Mouse (Mus musculus): ENCODE data around the gene Stra6. TPM values are rescaled to one million over a fixed set of nuclear protein-coding genes. Genes with fewer than 3 reads are reported as not detected.

Gene Stra6
- polyA plus RNA-seq, 1 experiment from 2014 or later: 46.6 TPM

DNA sequence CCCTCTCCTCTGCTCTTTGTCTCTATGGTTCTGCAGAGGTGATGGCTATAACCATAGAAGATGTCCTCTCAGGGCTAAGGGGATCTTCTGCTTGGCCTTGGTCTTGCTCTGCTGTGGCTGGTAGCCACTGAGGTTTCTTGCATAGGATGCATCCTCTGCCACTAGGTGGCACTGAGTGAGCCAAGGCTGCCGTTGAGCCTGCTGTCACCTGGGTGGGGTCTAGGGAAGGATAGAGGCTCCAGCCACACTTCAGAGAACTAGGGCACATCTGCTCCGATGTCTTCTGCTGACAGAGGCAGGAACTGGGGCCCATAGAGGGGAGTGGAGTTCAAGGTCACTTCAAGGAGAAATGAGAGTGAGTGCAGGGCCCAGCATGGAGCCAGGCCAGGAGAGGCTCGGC lies 10.5 kb upstream of the Stra6 start:
- H3K27ac ChIP-seq: no peak overlapping the region

DNA sequence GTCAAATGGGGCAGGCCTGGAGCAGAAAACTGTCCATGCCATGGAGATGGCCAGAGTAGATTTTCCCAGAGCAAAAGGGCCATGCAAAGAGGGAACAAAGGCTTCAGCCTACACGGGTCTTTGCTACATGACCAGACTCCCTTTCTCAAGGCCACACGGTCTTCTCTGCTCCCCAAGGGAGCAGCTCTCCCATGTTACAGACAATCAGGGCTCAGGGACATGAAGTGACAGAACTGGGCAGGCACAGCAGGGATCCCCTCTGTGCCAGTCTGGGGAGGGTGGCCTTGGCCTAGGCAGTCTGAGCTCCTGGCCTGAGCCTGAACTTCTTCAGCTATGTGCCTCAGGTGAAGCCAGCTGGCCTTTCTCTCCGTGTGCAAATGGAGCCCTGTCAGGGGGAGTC lies 10.0 kb upstream of the Stra6 start:
- ATAC-seq (ENCODE audit: low FRiP score, low read depth): no peak
- H3K9me3 ChIP-seq: no peaks in the 10 kb centered on the region
- H3K9ac ChIP-seq: no peak overlapping the region
- no peaks in the 10 kb centered on the region for H3K36me3 ChIP-seq
- no peak overlapping the region for H3K4me2 ChIP-seq (replicated peaks)
- 51% methylated on average over 3 of the region's 3 CpGs for WGBS
- no peak overlapping the region for H3K27ac ChIP-seq
- H3K4me1 ChIP-seq: peaks cover 39% of the 10 kb centered on the region
- peaks cover 18% of the 10 kb centered on the region; the same call in 1 of the 2 replicates for H3K27me3 ChIP-seq (replicated peaks)
- H3K4me3 ChIP-seq: no peak overlapping the region

More for the DNA sequence above, 10.5 kb upstream of the Stra6 start:
- Histone ChIP-seq H3K27me3 (replicated peaks) (peaks cover 18% of the 10 kb centered on the region; the same call in 1 of the 2 replicates), H3K9ac (no peak overlapping the region), H3K4me1 (peaks cover 43% of the 10 kb centered on the region), H3K4me3 (no peak overlapping the region), H3K36me3 (no peaks in the 10 kb centered on the region), H3K4me2 (replicated peaks) (no peak overlapping the region), H3K9me3 (no peaks in the 10 kb centered on the region)
- ATAC-seq (ENCODE audit: low FRiP score, low read depth): no peak
- WGBS: 18% methylated on average over 3 of the region's 3 CpGs

DNA sequence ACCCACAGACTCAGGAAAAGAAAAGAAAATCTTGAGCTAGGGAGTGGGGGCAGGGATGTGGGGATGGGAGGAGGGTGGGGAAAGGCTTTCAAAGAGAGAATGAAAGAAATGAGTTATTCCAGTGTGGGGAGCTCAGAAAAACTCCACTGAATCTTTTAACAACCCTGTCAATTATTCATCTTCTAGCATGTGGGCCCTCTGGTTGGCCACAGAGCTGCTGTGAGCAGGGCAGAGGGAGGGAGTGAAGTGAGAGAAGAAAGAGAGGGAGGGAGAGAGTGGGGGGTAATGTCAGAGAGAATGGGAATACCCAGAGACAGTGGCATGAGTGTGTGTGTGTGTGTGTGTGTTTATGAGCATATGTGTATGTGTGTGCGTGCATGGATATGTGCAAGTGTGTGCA lies 9.6 kb upstream of the Stra6 start:
- no peak overlapping the region for H3K9ac ChIP-seq
- H3K4me1 ChIP-seq: peaks cover 34% of the 10 kb centered on the region
- H3K4me3 ChIP-seq: no peak overlapping the region
- H3K36me3 ChIP-seq: no peaks in the 10 kb centered on the region
- no peak for ATAC-seq (ENCODE audit: low FRiP score, low read depth)
- H3K27me3 ChIP-seq (replicated peaks): peaks cover 18% of the 10 kb centered on the region; the same call in 1 of the 2 replicates
- H3K9me3 ChIP-seq: no peaks in the 10 kb centered on the region
- H3K4me2 ChIP-seq (replicated peaks): no peak overlapping the region
- 97% methylated on average over 1 of the region's 1 CpGs for WGBS
- H3K27ac ChIP-seq: no peak overlapping the region

DNA sequence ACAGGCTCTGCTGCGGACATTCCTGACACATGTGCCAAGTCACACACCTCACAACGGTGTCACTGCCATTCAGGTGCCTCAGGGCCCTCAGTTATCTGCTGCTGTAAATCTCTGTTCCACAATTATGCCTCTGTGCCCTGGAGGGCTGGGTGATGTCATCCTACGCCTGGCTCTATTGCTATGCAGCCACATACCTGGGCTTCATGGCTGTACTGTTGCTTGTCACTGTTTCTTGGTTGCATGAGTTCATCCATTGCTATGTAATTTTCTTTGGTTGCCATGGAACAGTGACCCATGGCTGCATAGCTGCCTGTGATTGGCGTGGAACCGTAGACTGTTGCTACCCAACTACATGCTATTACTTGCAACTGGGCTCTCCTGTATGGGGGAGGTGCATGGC lies 7.9 kb upstream of the Stra6 start:
- H3K9me3 ChIP-seq: no peaks in the 10 kb centered on the region
- no peak overlapping the region for H3K4me3 ChIP-seq
- H3K4me2 ChIP-seq (replicated peaks): no peak overlapping the region
- peaks cover 10% of the 10 kb centered on the region; the same call in 1 of the 2 replicates for H3K27me3 ChIP-seq (replicated peaks)
- H3K4me1 ChIP-seq: peaks cover 30% of the 10 kb centered on the region
- ATAC-seq (ENCODE audit: low FRiP score, low read depth): no peak
- no peaks in the 10 kb centered on the region for H3K36me3 ChIP-seq
- H3K27ac ChIP-seq: no peak overlapping the region
- WGBS: 73% methylated on average over 5 of the region's 5 CpGs
- H3K9ac ChIP-seq: no peak overlapping the region

DNA sequence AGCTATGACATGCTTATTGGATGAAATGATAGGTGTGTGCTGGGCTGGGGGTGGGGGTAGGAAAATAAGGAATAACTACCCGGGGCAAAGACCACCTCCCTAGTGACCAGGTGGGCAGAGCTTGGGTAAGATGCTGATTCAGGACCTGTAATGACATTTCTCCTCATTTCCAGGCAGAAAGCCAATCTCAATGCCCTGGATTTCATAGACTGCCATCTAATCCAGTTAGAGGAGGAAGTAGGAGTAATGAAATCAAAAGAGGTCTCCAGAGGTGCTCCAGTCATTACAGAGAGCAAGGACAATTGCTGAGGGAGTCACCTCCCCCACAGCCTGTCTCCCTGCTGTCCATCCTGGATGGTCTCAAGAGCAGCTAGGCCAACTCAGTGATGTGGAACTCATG lies 3.7 kb upstream of the Stra6 start:
- H3K36me3 ChIP-seq: no peaks in the 10 kb centered on the region
- no peak overlapping the region for H3K4me2 ChIP-seq (replicated peaks)
- no peaks in the 10 kb centered on the region for H3K9me3 ChIP-seq
- H3K27ac ChIP-seq: no peak overlapping the region
- 67% methylated on average over 1 of the region's 1 CpGs for WGBS
- no peak overlapping the region for H3K9ac ChIP-seq
- no peak for ATAC-seq (ENCODE audit: low FRiP score, low read depth)
- peaks cover 22% of the 10 kb centered on the region; the same call in 1 of the 2 replicates for H3K27me3 ChIP-seq (replicated peaks)
- no peak overlapping the region for H3K4me3 ChIP-seq
- peaks cover 26% of the 10 kb centered on the region for H3K4me1 ChIP-seq

DNA sequence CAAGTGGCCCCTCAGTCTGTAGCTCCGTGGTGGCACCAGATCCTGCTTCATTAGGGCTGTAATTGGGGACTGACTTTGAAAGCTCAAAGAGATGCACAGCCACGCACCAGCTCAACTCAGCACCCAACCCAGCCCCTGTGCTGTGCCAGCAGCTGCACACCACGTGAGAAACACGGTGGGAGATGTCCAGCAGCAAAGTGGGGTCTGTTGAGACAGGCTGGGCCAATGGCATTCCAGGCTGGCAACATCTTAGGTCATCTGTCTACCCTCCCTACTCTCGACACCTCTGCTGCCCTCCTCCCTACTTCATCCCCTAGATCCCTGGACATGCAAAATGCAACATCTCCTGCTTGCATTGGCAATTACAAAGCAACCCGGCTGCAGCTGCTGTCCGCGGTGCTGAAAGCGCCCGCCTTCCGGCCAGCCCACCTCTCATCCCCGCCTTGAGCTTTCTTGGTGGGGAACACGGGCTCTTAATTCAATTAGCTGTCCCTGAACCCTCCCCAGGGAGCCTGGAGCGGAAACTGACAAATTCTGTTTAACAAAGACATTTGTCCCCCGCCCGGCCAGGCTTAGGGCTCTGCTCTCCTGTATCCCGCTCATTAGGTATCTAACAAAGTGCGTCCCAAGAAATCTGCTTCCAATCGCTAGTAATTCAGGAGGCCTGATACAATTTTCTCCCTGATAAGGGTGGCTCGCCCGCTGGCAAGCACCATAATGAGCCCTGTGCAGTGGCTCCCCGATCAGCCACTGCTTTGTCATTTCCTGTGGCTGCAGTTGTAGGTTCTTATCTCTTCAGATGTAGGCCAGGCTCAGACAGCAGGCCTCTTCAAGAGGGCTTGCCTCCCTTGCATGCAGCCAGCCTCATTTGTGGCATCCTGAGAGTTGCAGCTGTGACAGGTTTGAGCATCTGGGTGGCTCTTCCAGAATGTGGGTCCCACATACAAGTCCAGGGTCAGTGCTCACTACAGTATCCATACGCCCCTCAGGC lies 2.6 kb upstream of the Stra6 start:
- Histone ChIP-seq H3K4me1 (peaks cover 19% of the 10 kb centered on the region), H3K4me3 (no peak overlapping the region), H3K36me3 (no peaks in the 10 kb centered on the region), H3K9me3 (no peaks in the 10 kb centered on the region), H3K27me3 (replicated peaks) (peaks cover 22% of the 10 kb centered on the region; the same call in 1 of the 2 replicates), H3K9ac (no peak overlapping the region), H3K4me2 (replicated peaks) (0 out of 2 replicates have a peak overlapping the region, but pooled peaks have one; percentile 8), H3K27ac (no peak overlapping the region)
- ATAC-seq (ENCODE audit: low FRiP score, low read depth): peak; percentile 44; the same call in 1 of the 2 replicates
- WGBS: 13% methylated on average over 23 of the region's 23 CpGs

DNA sequence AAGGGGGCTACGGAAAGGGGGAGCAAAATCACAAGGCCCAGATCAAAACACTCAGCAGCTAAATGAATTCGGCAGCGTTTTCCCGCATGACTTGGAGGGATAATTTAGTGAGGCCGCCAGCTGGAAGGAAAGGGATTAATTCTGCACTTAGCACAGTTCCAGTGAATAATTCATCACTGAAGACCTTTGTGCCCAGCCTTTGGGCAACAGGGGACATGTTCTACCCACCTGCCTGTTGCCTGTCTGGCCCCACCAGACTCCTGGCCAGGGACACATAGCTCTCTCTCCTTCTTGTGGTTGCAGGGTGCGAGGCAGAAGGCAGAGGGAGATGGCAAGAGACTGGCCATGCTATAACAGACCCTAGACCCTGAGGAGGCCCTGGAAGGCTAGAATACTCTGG lies 1.9 kb downstream of the Stra6 start:
- H3K9ac ChIP-seq: no peak overlapping the region
- peaks cover 18% of the 10 kb centered on the region; the same call in 1 of the 2 replicates for H3K27me3 ChIP-seq (replicated peaks)
- no peak for ATAC-seq (ENCODE audit: low FRiP score, low read depth)
- peaks cover 21% of the 10 kb centered on the region for H3K4me1 ChIP-seq
- 34% methylated on average over 6 of the region's 6 CpGs for WGBS
- H3K4me3 ChIP-seq: no peak overlapping the region
- no peak overlapping the region for H3K4me2 ChIP-seq (replicated peaks)
- H3K36me3 ChIP-seq: no peaks in the 10 kb centered on the region
- H3K9me3 ChIP-seq: no peaks in the 10 kb centered on the region
- no peak overlapping the region for H3K27ac ChIP-seq

DNA sequence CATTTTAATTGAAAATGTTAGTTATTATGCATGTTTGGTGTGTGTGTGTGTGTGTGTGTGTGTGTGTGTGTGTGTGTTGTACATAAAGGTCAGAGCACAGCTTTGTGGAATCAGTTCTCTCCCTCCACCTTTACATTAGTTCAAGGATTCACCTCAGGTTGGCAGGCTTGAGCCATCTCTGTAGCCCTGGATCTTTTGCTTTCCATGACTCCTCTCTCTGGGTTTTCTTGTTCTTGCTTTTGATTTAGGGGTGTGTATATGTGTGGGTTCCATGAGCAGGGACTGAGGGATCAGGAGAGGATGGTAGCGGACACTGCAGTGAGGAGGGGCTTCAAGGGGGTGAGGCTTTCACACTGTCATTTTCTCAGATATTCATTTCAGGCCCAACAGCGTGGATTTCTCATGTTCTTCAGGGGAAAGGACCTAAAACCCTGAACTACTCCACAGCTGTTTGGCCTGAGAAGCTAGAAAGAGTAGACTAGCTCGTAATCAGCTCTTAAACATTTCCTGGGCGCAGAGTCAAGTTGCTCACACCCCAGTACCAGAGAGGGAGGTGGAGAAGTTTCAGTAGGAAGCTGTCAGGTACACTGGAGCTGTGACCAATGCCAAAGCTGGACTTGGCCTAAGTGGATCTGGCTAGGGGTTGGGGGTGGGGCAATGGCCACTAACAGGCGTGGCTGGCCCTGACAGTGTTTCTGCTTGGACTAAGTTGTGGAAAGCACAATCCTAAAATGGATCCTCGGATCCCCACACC lies 2.6 kb downstream of the Stra6 start:
- Histone ChIP-seq H3K4me1 (peaks cover 17% of the 10 kb centered on the region), H3K36me3 (no peaks in the 10 kb centered on the region)
- ATAC-seq (ENCODE audit: low FRiP score, low read depth): no peak

DNA sequence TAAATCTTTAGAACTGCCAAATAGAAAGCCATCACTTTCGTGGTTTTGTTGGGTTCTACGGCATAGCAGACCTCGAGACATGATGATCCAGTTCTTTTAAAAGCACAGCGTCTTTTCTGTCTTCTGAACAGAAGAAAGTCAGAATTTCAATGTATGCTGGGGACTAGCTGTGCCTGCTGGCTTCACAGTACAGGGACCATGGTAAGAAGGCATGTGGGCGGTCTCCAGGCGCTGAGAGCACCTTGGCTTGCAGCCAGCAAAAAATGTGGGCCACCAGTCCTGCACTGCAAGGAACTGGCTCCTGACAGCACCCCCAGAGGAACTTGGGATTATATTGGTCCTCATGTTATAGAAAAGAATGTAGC lies 3.1 kb downstream of the Stra6 start:
- ATAC-seq (ENCODE audit: low FRiP score, low read depth): no peak

More for the DNA sequence above, 2.6 kb downstream of the Stra6 start:
- 82% methylated on average over 6 of the region's 6 CpGs for WGBS
- H3K9ac ChIP-seq: no peak overlapping the region
- H3K27me3 ChIP-seq (replicated peaks): peaks cover 21% of the 10 kb centered on the region; the same call in 1 of the 2 replicates
- no peaks in the 10 kb centered on the region for H3K9me3 ChIP-seq
- no peak overlapping the region for H3K4me2 ChIP-seq (replicated peaks)
- no peak overlapping the region for H3K4me3 ChIP-seq
- H3K27ac ChIP-seq: no peak overlapping the region

DNA sequence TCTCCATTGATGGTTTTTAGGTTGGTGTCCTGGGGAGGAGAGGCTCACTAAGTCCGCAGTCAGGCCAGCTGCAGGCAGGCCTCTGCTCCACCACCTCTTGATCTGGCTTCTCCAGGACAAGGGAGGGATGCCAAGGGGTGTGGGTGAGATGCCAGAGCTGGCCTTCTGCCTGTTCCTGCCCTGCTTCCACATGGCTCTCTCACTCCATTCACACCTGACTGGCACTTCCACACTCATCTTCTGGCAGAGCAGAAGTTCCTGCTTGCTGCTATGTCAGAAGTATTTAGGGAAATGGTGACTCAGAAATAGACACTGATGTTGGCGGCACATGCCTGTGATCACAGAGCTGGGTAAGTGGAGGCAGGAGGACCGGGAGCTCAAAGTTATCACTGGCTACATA lies 4.0 kb downstream of the Stra6 start:
- Histone ChIP-seq H3K4me1 (peaks cover 17% of the 10 kb centered on the region), H3K9ac (no peak overlapping the region), H3K36me3 (no peaks in the 10 kb centered on the region), H3K27ac (no peak overlapping the region), H3K9me3 (no peaks in the 10 kb centered on the region), H3K4me3 (no peak overlapping the region), H3K4me2 (replicated peaks) (no peak overlapping the region), H3K27me3 (replicated peaks) (0 out of 2 replicates have a peak, but pooled peaks cover 16% of the 10 kb centered on the region)
- 82% methylated on average over 3 of the region's 3 CpGs for WGBS
- ATAC-seq (ENCODE audit: low FRiP score, low read depth): no peak

More for the DNA sequence above, 3.1 kb downstream of the Stra6 start:
- peaks cover 17% of the 10 kb centered on the region; the same call in 1 of the 2 replicates for H3K27me3 ChIP-seq (replicated peaks)
- no peaks in the 10 kb centered on the region for H3K36me3 ChIP-seq
- H3K4me3 ChIP-seq: no peak overlapping the region
- H3K4me2 ChIP-seq (replicated peaks): no peak overlapping the region
- no peak overlapping the region for H3K27ac ChIP-seq
- H3K9ac ChIP-seq: no peak overlapping the region
- peaks cover 17% of the 10 kb centered on the region for H3K4me1 ChIP-seq
- WGBS: 78% methylated on average over 6 of the region's 6 CpGs
- H3K9me3 ChIP-seq: no peaks in the 10 kb centered on the region

DNA sequence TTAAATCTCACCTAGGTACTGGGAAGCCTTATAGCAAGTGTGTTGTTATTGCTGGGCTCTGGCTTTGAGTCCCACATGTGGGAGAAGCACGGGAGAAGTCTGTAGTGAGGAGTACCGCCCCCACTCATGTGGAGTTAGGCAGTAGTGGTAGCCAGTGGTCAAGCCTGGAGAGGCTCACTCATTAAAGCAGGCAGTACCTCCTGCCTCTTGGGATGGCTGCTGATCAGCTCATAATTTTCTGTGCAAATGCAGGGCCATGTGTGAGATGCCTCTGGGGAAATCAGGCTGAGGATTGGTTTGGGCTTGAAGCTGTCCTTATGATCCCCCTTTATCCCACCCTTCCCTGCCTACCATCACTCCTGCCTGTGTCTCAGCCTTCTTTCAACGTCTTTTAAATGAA lies 11.0 kb downstream of the Stra6 start:
- H3K36me3 ChIP-seq: no peaks in the 10 kb centered on the region
- no peak overlapping the region for H3K4me3 ChIP-seq
- WGBS: 48% methylated on average over 3 of the region's 3 CpGs
- no peak overlapping the region for H3K9ac ChIP-seq
- no peak for ATAC-seq (ENCODE audit: low FRiP score, low read depth)
- H3K27me3 ChIP-seq (replicated peaks): peaks cover 14% of the 10 kb centered on the region
- H3K9me3 ChIP-seq: no peaks in the 10 kb centered on the region
- no peak overlapping the region for H3K4me2 ChIP-seq (replicated peaks)
- H3K27ac ChIP-seq: no peak overlapping the region
- H3K4me1 ChIP-seq: 0 out of 2 replicates have a peak, but pooled peaks cover 6% of the 10 kb centered on the region

DNA sequence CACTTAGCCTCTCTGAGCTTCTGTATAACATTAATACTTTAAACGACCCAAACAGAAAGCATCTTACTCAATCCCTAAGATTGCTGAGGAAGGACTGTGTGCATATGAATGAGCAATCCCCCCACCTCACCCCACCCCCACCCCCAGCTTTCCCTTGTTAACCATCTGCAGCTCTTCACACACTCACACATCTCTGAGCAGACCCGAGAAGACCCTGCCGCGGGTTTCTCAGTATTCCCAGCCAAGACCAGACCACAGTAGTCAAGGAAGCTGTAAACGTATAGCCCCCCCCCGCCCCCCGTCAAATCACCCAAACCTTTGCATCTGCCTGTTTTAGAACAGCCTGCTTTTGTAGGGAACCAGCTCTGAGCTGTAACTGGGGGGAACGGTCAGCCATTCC lies 21.0 kb downstream of the Stra6 start:
- ATAC-seq (ENCODE audit: low FRiP score, low read depth): no peak
- H3K4me2 ChIP-seq (replicated peaks): no peak overlapping the region
- no peak overlapping the region for H3K9ac ChIP-seq
- H3K27ac ChIP-seq: no peak overlapping the region
- peaks cover 5% of the 10 kb centered on the region for H3K27me3 ChIP-seq (replicated peaks)
- H3K36me3 ChIP-seq: no peaks in the 10 kb centered on the region
- H3K4me1 ChIP-seq: peaks cover 52% of the 10 kb centered on the region
- no peak overlapping the region for H3K4me3 ChIP-seq
- no peaks in the 10 kb centered on the region for H3K9me3 ChIP-seq
- WGBS: 17% methylated on average over 8 of the region's 8 CpGs
